Comparison of ENCODE assay signal across 16 mouse cellular contexts in genomic region chr5:33537429-33537828, GRCm38 (mm10).
"Had no signal": no experiment of that assay in that cellular context is flagged by ENCODE, and none has a peak within 500 bp of the region (broad histone marks: within the 10 kb centered on the region; RNA-seq: fewer than 3 reads in every experiment).

No protein-coding gene starts in this region.

- H3K9me3 ChIP-seq: midbrain, embryonic 13.5 days; midbrain, embryonic 15.5 days; neural tube, embryonic 13.5 days; neural tube, embryonic 15.5 days had no signal

- H3K4me3 ChIP-seq: midbrain, embryonic 13.5 days; midbrain, embryonic 15.5 days; myocyte; neural tube, embryonic 13.5 days; neural tube, embryonic 15.5 days had no signal

- H3K36me3 ChIP-seq: midbrain, embryonic 13.5 days; midbrain, embryonic 15.5 days; neural tube, embryonic 13.5 days; neural tube, embryonic 15.5 days had no signal

- DNase-seq: lung, adult 18-20 months; lung, embryonic 14.5 days; lung, postnatal 10 days; lung, postnatal 4 days; retina, postnatal 1 day; right cerebral cortex, adult 18-20 months; right cerebral cortex, postnatal 14 days; spleen, adult 18-20 months; thymus, adult 2 months; thymus, postnatal 14 days; thymus, postnatal 36 days had no signal
